Mouse (Mus musculus) hindbrain, postnatal 0 days (tissue): ENCODE measurements at regions not wholly inside any gene's neighbourhood (a gene's known extent, or its start where the extent isn't known, plus 50 kb on each side); places are given as distances from the start of the nearest gene placed in this dataset.
A peak's percentile ranks its signal among the peaks of the same experiment; 100 is the strongest.

Experiments
- ATAC-seq: fragments of 200-750 bp; cut with Nextera tagmentation; 2 replicates; pipeline ENCODE4 v1.8.0; 2017; ENCODE audit warnings: mild to moderate bottlenecking, moderate TSS enrichment, moderate library complexity
- DNase-seq: peaks from one replicate; pipeline ENCODE4 v3.0.0-alpha.2; 2015; ENCODE audit warnings: low spot score
- H3K27ac ChIP-seq: fragments of 300-500 bp; sonication (generic); 2 replicates; pipeline ENCODE4 v1.5.1; 2014; ENCODE audit warnings: mild to moderate bottlenecking
- H3K27me3 ChIP-seq: fragments of 300-500 bp; sonication (generic); 2 replicates; pipeline ENCODE4 v1.6.1; 2014; ENCODE audit warnings: low read length, mixed read lengths; ENCODE audit not compliant: insufficient read depth
- H3K36me3 ChIP-seq: fragments of 300-500 bp; sonication (generic); 2 replicates; pipeline ENCODE4 v1.6.1; 2014; ENCODE audit warnings: low read length, mixed read lengths; ENCODE audit not compliant: insufficient read depth
- H3K4me1 ChIP-seq: fragments of 300-500 bp; sonication (generic); 2 replicates; pipeline ENCODE4 v1.6.1; 2014; ENCODE audit warnings: antibody characterized with exemption, low read length, mixed read lengths; ENCODE audit not compliant: insufficient read depth
- H3K4me2 ChIP-seq: fragments of 300-500 bp; sonication (generic); 2 replicates; pipeline ENCODE4 v1.6.1; 2014; ENCODE audit warnings: low read depth, mild to moderate bottlenecking, low read length, moderate library complexity, mixed read lengths
- H3K4me3 ChIP-seq: fragments of 300-500 bp; sonication (generic); 2 replicates; pipeline ENCODE4 v1.5.1; 2014; ENCODE audit warnings: low read length
- H3K9ac ChIP-seq: fragments of 300-500 bp; sonication (generic); replicated peaks from 2 replicates; pipeline ENCODE4 v1.6.1; 2014; ENCODE audit warnings: mild to moderate bottlenecking, low read length, moderate library complexity, mixed read lengths
- H3K9me3 ChIP-seq: fragments of 300-500 bp; sonication (generic); 2 replicates; pipeline ENCODE4 v1.6.1; 2016; ENCODE audit warnings: low read length, mixed read lengths
- CTCF ChIP-seq: IDR thresholded peaks from 2 replicates; pipeline ENCODE4 v1.5.1; 2016; ENCODE audit warnings: antibody characterized with exemption, control low read depth, low read depth
- WGBS: fragments of 180-500 bp; shearing (Covaris S2); extraction: QIAGEN DNeasy Blood & Tissue Kit; methylation state at CpG from one replicate; pipeline ENCODE4 v1.1.7; 2014; 5-methylcytosine and 5-hydroxymethylcytosine counted together

GRCm38 (mm10) chr3:128029565-128029915 is 133.4 kb upstream of the Fam241a start:
- Histone ChIP-seq H3K36me3 (no peaks in the 10 kb centered on the region), H3K9ac (no peak overlapping the region), H3K4me1 (no peaks in the 10 kb centered on the region), H3K4me2 (no peak overlapping the region), H3K27ac (no peak overlapping the region), H3K4me3 (no peak overlapping the region), H3K27me3 (no peaks in the 10 kb centered on the region), H3K9me3 (no peaks in the 10 kb centered on the region)
- TF ChIP-seq CTCF = no peak
- DNase-seq (no peak), ATAC-seq (no peak)
- 69% methylated on average over 5 of the region's 5 CpGs for WGBS

GRCm38 (mm10) chr3:128028856-128029564 is 132.9 kb upstream of the Fam241a start:
- 24% methylated on average over 11 of the region's 11 CpGs for WGBS
- H3K27ac ChIP-seq = no peak overlapping the region
- no peaks in the 10 kb centered on the region for H3K27me3 ChIP-seq
- H3K4me3 ChIP-seq = no peak overlapping the region
- H3K9ac ChIP-seq = no peak overlapping the region
- DNase-seq = peak; percentile 10
- no peaks in the 10 kb centered on the region for H3K4me1 ChIP-seq
- ATAC-seq = 0 out of 2 replicates have a peak, but pooled peaks have one; percentile 29
- no peak for TF ChIP-seq CTCF
- H3K36me3 ChIP-seq = no peaks in the 10 kb centered on the region
- no peaks in the 10 kb centered on the region for H3K9me3 ChIP-seq
- no peak overlapping the region for H3K4me2 ChIP-seq

DNA sequence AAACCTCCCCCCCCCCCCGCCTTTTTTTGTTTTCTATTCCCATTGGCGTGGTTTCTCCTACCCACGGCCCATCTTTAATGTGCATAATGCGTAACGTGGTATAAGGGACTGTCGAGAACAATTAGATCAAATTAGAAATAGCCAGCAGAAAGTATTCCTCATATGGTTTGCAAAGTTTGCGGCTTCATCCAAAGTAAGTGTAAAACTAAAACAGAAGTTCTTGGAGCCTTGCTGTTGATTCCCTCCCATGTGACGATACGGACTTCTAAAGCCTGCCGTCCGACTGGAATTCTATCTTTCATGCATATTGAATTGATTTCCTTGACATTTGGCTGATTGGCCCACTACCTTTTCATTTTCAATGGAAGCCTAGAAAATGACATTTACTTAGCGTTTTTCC is 128.7 kb upstream of the Fam241a start:
- Histone ChIP-seq H3K27me3 (no peaks in the 10 kb centered on the region), H3K4me1 (no peaks in the 10 kb centered on the region), H3K4me2 (no peak overlapping the region), H3K36me3 (no peaks in the 10 kb centered on the region), H3K9ac (no peak overlapping the region), H3K9me3 (no peaks in the 10 kb centered on the region), H3K4me3 (no peak overlapping the region), H3K27ac (no peak overlapping the region)
- no peak for TF ChIP-seq CTCF
- WGBS = 78% methylated on average over 12 of the region's 12 CpGs
- DNase-seq (no peak), ATAC-seq (no peak)

GRCm38 (mm10) chr3:128014909-128015308 is 118.8 kb upstream of the Fam241a start:
- ATAC-seq = no peak
- Histone ChIP-seq H3K27ac (no peak overlapping the region), H3K4me3 (no peak overlapping the region), H3K27me3 (no peaks in the 10 kb centered on the region), H3K9me3 (no peaks in the 10 kb centered on the region), H3K4me2 (no peak overlapping the region), H3K9ac (no peak overlapping the region), H3K36me3 (no peaks in the 10 kb centered on the region), H3K4me1 (no peaks in the 10 kb centered on the region)
- DNase-seq = no peak
- 88% methylated on average over 1 of the region's 1 CpGs for WGBS
- no peak for TF ChIP-seq CTCF

DNA sequence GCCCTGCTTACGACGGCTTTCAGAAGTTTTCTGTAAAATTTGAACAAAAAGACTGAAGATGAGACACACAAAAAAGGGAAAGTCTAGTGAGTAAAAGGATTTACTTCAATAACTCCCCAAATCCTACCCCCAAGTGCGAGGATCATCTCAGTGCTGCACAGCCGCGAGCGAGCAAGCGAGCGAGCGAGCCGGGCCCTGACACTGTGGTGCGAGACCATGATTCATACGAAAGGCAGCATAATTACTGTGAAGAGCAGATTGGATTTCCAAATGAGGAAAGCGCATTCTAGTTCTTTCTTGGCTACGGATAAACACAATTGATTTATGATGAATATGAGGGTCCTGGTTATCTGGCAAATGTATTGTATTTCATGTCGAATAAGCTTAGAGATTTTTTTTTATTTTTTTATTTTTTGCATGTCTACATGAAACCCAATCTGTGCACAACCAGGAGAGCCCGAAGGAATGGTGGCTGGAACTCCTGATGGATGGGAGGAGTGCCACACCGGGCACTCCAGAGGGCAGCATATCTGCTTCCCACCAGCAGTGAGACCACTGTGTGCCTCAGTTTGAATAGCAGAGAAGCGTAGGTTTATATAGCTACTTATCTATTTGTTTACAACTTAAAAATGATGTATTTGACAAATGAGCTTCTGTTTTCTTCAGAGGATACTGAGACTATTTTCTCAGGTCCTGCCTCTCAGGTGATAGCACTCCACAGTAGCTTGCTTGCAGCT is 106.9 kb upstream of the Fam241a start:
- DNase-seq (no peak), ATAC-seq (no peak)
- no peaks in the 10 kb centered on the region for H3K9me3 ChIP-seq
- no peak overlapping the region for H3K9ac ChIP-seq
- no peaks in the 10 kb centered on the region for H3K27me3 ChIP-seq
- H3K4me2 ChIP-seq = no peak overlapping the region
- no peak for TF ChIP-seq CTCF
- no peak overlapping the region for H3K27ac ChIP-seq
- H3K4me3 ChIP-seq = no peak overlapping the region
- no peaks in the 10 kb centered on the region for H3K4me1 ChIP-seq
- no peaks in the 10 kb centered on the region for H3K36me3 ChIP-seq
- 82% methylated on average over 18 of the region's 18 CpGs for WGBS

DNA sequence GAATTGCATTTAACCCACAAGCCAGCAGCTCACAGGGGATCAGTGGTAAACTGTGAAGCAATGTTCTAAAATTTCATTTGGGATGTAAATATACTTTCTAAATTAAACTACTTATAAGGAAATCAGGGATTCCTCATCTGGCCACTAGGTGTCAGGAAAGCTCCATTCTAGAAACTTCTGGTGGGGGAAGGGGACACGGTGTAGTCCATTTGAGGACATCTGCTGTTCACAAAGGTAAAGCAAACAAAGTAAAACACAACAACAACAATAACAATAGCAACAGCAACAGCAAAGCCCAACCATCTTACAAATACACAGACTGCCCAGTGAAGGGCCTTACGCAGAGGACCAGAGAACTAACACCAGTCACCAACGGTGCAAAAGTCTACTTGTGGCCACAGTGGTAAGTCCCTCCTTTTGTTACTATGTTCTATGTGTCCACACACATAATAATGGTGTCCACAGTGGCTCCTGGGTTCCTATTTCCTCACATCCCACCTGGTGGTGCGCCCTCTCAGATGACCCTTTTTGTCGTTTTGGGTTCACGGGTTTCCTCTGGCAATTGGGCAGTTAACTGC is 105.9 kb upstream of the Fam241a start:
- no peaks in the 10 kb centered on the region for H3K9me3 ChIP-seq
- ATAC-seq = peak; percentile 63
- TF ChIP-seq CTCF = peak; percentile 90
- no peaks in the 10 kb centered on the region for H3K36me3 ChIP-seq
- H3K9ac ChIP-seq = no peak overlapping the region
- H3K4me2 ChIP-seq = no peak overlapping the region
- 72% methylated on average over 6 of the region's 6 CpGs for WGBS
- no peaks in the 10 kb centered on the region for H3K27me3 ChIP-seq
- H3K27ac ChIP-seq = no peak overlapping the region
- DNase-seq = peak; percentile 83
- H3K4me3 ChIP-seq = no peak overlapping the region
- no peaks in the 10 kb centered on the region for H3K4me1 ChIP-seq

GRCm38 (mm10) chr3:127995678-127996077 is 99.6 kb upstream of the Fam241a start:
- DNase-seq (no peak), ATAC-seq (no peak)
- 72% methylated on average over 7 of the region's 7 CpGs for WGBS
- Histone ChIP-seq H3K27ac (no peak overlapping the region), H3K4me1 (no peaks in the 10 kb centered on the region), H3K9ac (no peak overlapping the region), H3K4me2 (no peak overlapping the region), H3K36me3 (no peaks in the 10 kb centered on the region), H3K27me3 (no peaks in the 10 kb centered on the region), H3K4me3 (no peak overlapping the region), H3K9me3 (no peaks in the 10 kb centered on the region)
- no peak for TF ChIP-seq CTCF
